Mouse (Mus musculus) limb, embryonic 11.5 days (tissue): ENCODE results near the gene Lrrc49. TPM values are rescaled to one million over a fixed set of nuclear protein-coding genes. Genes with fewer than 3 reads are reported as not detected.

Experiments used
- ATAC-seq: fragments of 200-750 bp; cut with Nextera tagmentation; 2 replicates; pipeline ENCODE4 v1.8.0; 2017; ENCODE audit warnings: low read depth; ENCODE audit not compliant: insufficient number of reproducible peaks, low FRiP score, low TSS enrichment
- DNase-seq: peaks from one replicate; pipeline ENCODE4 v3.0.0-alpha.2; 2015; ENCODE audit warnings: low spot score
- H3K27ac ChIP-seq: fragments of 300-500 bp; sonication (generic); replicated peaks from 2 replicates; pipeline ENCODE4 v1.5.1; 2014; ENCODE audit warnings: low read depth, mild to moderate bottlenecking, low read length
- H3K27me3 ChIP-seq: fragments of 300-500 bp; sonication (generic); 2 replicates; pipeline ENCODE4 v1.6.1; 2014; ENCODE audit warnings: mild to moderate bottlenecking, low read length, mixed read lengths; ENCODE audit not compliant: control insufficient read depth, insufficient read depth
- H3K36me3 ChIP-seq: fragments of 300-500 bp; sonication (generic); 2 replicates; pipeline ENCODE4 v1.6.1; 2014; ENCODE audit warnings: mild to moderate bottlenecking, low read length, moderate library complexity, mixed read lengths; ENCODE audit not compliant: control insufficient read depth, insufficient read depth
- H3K4me1 ChIP-seq: fragments of 300-500 bp; sonication (generic); 2 replicates; pipeline ENCODE4 v1.6.1; 2014; ENCODE audit warnings: low read length, mixed read lengths; ENCODE audit not compliant: control insufficient read depth, insufficient read depth
- H3K4me2 ChIP-seq: fragments of 300-500 bp; sonication (generic); 2 replicates; pipeline ENCODE4 v1.6.1; 2014; ENCODE audit warnings: low read depth, mild to moderate bottlenecking, moderate library complexity; ENCODE audit not compliant: severe bottlenecking
- H3K4me3 ChIP-seq: fragments of 300-500 bp; sonication (generic); 2 replicates; pipeline ENCODE4 v1.5.1; 2014; ENCODE audit warnings: low read depth, low read length
- H3K9ac ChIP-seq: fragments of 300-500 bp; sonication (generic); 2 replicates; pipeline ENCODE4 v1.6.1; 2014; ENCODE audit warnings: mild to moderate bottlenecking, low read length
- H3K9me3 ChIP-seq: fragments of 300-500 bp; sonication (generic); 2 replicates; pipeline ENCODE4 v1.6.1; 2016; ENCODE audit warnings: low read length; ENCODE audit not compliant: control insufficient read depth
- WGBS: fragments of 180-500 bp; shearing (Covaris S2); extraction: QIAGEN DNeasy Blood & Tissue Kit; methylation state at CpG from one replicate; pipeline ENCODE4 v1.1.7; 2014; 5-methylcytosine and 5-hydroxymethylcytosine counted together
- polyA plus RNA-seq: library from polyadenylated mRNA; unstranded; fragments of >200 nt; fragmentation: Nextera tagmentation; extraction: Ambion mirVana; gene quantifications from 2 replicates; pipeline ENCODE4 v1.2.1, GENCODE M21; 2014

The Lrrc49 gene
- polyA plus RNA-seq, 1 experiment from 2014 or later = 26.5 TPM

DNA sequence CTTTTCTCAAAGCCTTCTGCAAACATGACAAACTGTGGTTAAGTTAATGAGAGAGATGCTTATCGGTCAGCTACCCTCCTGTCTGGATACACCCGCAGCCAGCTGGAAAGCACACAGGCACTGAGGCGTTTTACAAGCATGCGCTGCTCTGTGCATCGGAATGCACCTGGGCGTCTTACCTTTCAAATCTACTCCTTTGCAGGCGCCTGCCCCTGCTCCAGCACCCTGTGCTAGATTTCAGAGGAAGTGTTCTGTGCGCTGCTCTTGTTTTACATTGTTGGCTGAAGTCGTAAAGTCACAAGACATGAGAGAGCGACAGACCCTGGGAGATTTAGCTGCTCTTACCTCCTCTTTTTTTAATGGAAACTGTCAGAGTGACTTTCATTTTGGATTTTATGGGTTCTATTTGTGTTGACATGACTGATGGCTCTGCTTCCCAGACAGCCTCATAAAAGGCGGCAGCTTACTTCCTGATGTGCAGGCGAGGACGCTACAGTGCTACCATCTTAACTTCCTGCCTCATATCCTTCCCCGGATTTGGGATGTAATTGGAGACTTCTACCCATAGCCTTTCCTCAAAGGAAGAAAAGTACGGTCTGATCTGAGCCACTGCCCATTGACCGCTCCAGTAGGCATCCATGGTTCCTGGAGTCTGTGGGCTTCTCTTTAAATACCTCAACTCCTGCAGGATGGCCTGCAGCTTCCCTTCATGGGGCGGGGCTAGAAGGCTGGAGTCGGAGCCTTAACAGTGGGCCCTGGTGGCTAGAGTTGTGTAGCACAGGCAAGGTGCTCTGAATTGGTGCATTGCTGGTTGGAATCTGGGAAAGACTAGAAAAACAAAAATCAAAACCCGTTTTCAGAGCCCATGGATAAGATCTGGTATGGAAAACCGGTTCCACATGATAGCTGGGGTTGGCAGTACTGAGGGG is 125.3 kb downstream of the Lrrc49 start:
- DNase-seq = peak; percentile 80
- Histone ChIP-seq H3K4me1 (peaks cover 17% of the 10 kb centered on the region; the same call in 1 of the 2 replicates), H3K27ac (peak overlapping the region; percentile 62), H3K36me3 (no peaks in the 10 kb centered on the region), H3K4me2 (peak overlapping the region; percentile 46), H3K27me3 (no peaks in the 10 kb centered on the region), H3K9ac (no peak overlapping the region), H3K9me3 (no peaks in the 10 kb centered on the region), H3K4me3 (no peak overlapping the region)
- no peak for ATAC-seq
- WGBS = 18% methylated on average over 20 of the region's 20 CpGs

GRCm38 (mm10) chr9:60561641-60562289 is 126.2 kb downstream of the Lrrc49 start:
- 63% methylated on average over 9 of the region's 9 CpGs for WGBS
- H3K4me3 ChIP-seq = no peak overlapping the region
- H3K9ac ChIP-seq = no peak overlapping the region
- H3K9me3 ChIP-seq = no peaks in the 10 kb centered on the region
- 0 out of 2 replicates have a peak, but pooled peaks have one; percentile 54 for ATAC-seq
- no peaks in the 10 kb centered on the region for H3K36me3 ChIP-seq
- peak overlapping the region; percentile 46; the same call in 1 of the 2 replicates for H3K4me2 ChIP-seq
- peak; percentile 47 for DNase-seq
- H3K4me1 ChIP-seq = peaks cover 17% of the 10 kb centered on the region; the same call in 1 of the 2 replicates
- H3K27ac ChIP-seq = peak overlapping the region; percentile 62
- no peaks in the 10 kb centered on the region for H3K27me3 ChIP-seq

GRCm38 (mm10) chr9:60558507-60558906 is 129.5 kb downstream of the Lrrc49 start:
- Histone ChIP-seq H3K27ac (no peak overlapping the region), H3K4me3 (no peak overlapping the region), H3K4me1 (peaks cover 17% of the 10 kb centered on the region; the same call in 1 of the 2 replicates), H3K4me2 (no peak overlapping the region), H3K36me3 (no peaks in the 10 kb centered on the region), H3K9ac (no peak overlapping the region), H3K9me3 (no peaks in the 10 kb centered on the region), H3K27me3 (no peaks in the 10 kb centered on the region)
- WGBS = 79% methylated on average over 3 of the region's 3 CpGs
- DNase-seq = no peak
- ATAC-seq = no peak

DNA sequence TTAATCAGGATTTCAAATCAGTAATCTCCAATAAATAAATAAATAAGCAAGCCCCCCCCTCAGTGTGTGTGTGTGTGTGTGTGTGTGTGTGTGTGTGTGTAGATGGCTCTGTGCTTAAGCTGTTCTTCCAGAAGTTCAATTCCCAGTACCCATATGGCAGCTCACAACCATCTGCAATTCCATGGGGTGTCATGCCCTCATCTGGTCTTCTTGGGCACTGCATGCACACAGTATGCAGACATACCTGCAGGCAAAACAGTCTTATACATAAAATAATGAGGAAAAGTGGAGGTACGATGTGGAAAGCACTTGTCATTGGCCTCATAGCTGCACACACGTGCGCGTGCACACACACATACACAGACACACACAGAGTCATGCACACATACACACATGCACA is 136.7 kb downstream of the Lrrc49 start:
- no peaks in the 10 kb centered on the region for H3K36me3 ChIP-seq
- H3K27ac ChIP-seq = no peak overlapping the region
- no peaks in the 10 kb centered on the region for H3K9me3 ChIP-seq
- WGBS = 99% methylated on average over 4 of the region's 4 CpGs
- no peaks in the 10 kb centered on the region for H3K27me3 ChIP-seq
- H3K9ac ChIP-seq = no peak overlapping the region
- H3K4me2 ChIP-seq = no peak overlapping the region
- ATAC-seq = no peak
- no peaks in the 10 kb centered on the region for H3K4me1 ChIP-seq
- no peak for DNase-seq
- no peak overlapping the region for H3K4me3 ChIP-seq

DNA sequence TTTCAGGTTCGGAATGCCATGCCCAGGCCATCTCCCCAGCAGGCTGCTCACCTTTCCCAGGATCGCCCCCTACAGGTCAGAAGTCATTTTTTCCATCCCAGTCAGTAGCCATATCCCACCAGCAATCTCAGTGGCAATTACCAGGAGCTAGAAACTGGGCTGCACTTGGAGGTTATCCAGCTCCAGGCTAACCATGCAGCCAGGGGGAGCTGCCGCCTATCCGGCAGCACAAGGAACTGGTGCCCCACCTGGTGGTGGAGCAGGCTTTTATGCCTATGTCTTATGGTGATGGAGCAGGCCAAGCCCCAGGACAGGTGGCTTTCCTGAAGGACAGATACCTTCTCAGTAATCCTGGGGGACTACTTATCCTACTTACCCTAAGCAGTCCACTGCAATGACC is 139.8 kb downstream of the Lrrc49 start:
- Histone ChIP-seq H3K9ac (no peak overlapping the region), H3K9me3 (no peaks in the 10 kb centered on the region), H3K36me3 (no peaks in the 10 kb centered on the region), H3K4me1 (no peaks in the 10 kb centered on the region), H3K4me3 (no peak overlapping the region), H3K4me2 (no peak overlapping the region), H3K27me3 (no peaks in the 10 kb centered on the region), H3K27ac (no peak overlapping the region)
- DNase-seq (peak; percentile 62), ATAC-seq (no peak)
- WGBS = 32% methylated on average over 4 of the region's 4 CpGs

- no peak for DNase-seq
- H3K4me2 ChIP-seq = no peak overlapping the region
- no peaks in the 10 kb centered on the region for H3K36me3 ChIP-seq
- no peak overlapping the region for H3K27ac ChIP-seq
- no peaks in the 10 kb centered on the region for H3K9me3 ChIP-seq
- no peak overlapping the region for H3K9ac ChIP-seq
- H3K4me1 ChIP-seq = no peaks in the 10 kb centered on the region
- 92% methylated on average over 2 of the region's 2 CpGs for whole genome bisulfite sequencing
- H3K27me3 ChIP-seq = no peaks in the 10 kb centered on the region
- ATAC-seq = no peak
- no peak overlapping the region for H3K4me3 ChIP-seq
These were observed 141.8 kb downstream of the Lrrc49 start for GRCm38 (mm10) chr9:60546169-60546568.

DNA sequence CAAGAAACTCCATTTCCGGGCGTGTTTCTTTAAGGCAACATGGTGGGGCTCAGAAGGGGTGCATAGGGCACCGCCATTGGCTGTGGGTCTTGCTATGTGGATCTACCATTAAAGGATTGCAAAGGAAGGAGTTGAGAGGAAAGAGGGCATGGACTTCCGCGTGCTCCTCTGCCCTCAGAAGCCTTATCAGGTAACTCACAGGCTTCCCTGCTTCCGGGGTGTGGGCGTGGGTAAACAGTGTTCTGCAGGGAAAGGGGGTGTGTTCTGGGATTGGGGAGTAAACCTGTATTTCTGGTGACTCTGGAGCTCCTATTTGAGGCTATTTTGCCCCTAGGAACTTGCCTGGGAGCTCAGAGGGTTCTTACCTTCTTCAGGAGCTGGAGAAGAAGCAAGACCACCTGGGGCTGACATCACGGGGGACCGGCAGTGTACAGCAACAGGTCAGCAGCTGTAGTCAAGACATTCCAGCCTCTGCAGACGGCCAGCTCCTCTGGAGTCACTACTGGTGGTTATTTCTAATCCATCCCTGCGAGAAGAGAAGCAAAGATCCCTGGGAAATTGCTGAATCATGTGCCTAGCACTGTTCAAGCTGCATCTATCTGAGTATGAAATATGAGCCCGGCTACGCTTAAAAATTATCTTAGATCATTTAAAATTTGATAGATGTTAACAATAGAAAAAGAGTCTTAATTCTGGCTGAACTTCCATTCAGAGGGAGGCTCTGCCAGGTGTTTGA is 142.4 kb downstream of the Lrrc49 start:
- Histone ChIP-seq H3K4me3 (no peak overlapping the region), H3K4me2 (no peak overlapping the region), H3K9me3 (no peaks in the 10 kb centered on the region), H3K27ac (no peak overlapping the region), H3K4me1 (no peaks in the 10 kb centered on the region), H3K27me3 (no peaks in the 10 kb centered on the region), H3K9ac (no peak overlapping the region), H3K36me3 (no peaks in the 10 kb centered on the region)
- DNase-seq = no peak
- 85% methylated on average over 13 of the region's 13 CpGs for WGBS
- no peak for ATAC-seq

DNA sequence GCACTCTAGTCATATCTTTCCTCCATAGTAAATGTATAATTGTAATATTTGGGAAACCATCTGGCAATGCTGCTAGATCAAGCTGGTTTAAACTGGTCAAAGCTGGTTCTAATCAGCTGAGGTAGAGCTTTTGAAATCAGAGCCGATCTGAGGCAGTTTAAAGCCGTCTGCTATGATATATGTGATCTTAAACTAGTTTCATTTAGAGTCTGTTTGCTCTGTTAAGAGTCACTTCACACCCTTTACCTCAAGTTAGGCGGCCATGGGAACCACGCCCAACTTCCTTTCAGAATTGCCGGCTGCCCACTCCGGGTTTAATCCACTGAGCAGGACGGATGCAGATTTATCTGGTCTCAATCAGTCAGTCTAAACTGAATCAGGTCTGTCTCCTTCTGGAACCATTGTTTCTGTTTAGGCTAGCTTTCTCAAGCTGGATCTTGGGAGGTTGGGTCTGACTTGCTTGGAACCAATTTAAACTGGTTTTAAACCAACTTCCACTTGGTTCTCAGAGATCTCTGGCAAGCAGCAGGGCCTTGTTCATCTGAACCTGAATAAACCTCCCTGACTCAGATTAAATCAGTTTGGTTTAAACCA is 144.4 kb downstream of the Lrrc49 start:
- 11% methylated on average over 7 of the region's 7 CpGs for WGBS
- no peaks in the 10 kb centered on the region for H3K9me3 ChIP-seq
- no peak overlapping the region for H3K27ac ChIP-seq
- no peaks in the 10 kb centered on the region for H3K27me3 ChIP-seq
- ATAC-seq = no peak
- H3K36me3 ChIP-seq = no peaks in the 10 kb centered on the region
- no peak overlapping the region for H3K4me3 ChIP-seq
- H3K9ac ChIP-seq = no peak overlapping the region
- H3K4me2 ChIP-seq = no peak overlapping the region
- no peaks in the 10 kb centered on the region for H3K4me1 ChIP-seq
- peak; percentile 43 for DNase-seq
